Mouse (Mus musculus): ENCODE measurements around the gene Rnf208. TPM values are rescaled to one million over a fixed set of nuclear protein-coding genes. Genes with fewer than 3 reads are reported as not detected.

Rnf208 gene
- total RNA-seq, 2 experiments from 2014 or later: 212 to 216 TPM

GRCm38 (mm10) chr2:25223681-25224491 lies 18.2 kb upstream of the Rnf208 start:
- DNase-seq (ENCODE audit: low spot score in 2 of 2): peak in 1 of 2 experiments; percentile 58

DNA sequence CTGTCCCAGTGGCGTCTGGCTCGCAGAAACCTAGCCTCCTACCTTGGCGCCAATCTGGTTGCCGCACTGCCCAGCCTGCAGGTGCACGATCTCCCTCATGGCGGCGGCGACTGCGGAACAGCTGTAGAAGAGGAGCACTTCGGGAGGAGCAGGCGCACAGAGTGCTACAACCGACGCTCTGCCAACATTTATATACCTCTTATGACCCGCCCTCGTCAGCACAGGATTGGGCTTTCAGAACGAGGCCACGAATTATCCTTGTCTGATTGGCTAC lies 17.6 kb upstream of the Rnf208 start, which contains the start of gene Tubb4b:
Tubb4b (minus strand) TSS at position 211 of the 274 bp plus-strand sequence.
- no peak for DNase-seq (ENCODE audit: low spot score in 2 of 2)

DNA sequence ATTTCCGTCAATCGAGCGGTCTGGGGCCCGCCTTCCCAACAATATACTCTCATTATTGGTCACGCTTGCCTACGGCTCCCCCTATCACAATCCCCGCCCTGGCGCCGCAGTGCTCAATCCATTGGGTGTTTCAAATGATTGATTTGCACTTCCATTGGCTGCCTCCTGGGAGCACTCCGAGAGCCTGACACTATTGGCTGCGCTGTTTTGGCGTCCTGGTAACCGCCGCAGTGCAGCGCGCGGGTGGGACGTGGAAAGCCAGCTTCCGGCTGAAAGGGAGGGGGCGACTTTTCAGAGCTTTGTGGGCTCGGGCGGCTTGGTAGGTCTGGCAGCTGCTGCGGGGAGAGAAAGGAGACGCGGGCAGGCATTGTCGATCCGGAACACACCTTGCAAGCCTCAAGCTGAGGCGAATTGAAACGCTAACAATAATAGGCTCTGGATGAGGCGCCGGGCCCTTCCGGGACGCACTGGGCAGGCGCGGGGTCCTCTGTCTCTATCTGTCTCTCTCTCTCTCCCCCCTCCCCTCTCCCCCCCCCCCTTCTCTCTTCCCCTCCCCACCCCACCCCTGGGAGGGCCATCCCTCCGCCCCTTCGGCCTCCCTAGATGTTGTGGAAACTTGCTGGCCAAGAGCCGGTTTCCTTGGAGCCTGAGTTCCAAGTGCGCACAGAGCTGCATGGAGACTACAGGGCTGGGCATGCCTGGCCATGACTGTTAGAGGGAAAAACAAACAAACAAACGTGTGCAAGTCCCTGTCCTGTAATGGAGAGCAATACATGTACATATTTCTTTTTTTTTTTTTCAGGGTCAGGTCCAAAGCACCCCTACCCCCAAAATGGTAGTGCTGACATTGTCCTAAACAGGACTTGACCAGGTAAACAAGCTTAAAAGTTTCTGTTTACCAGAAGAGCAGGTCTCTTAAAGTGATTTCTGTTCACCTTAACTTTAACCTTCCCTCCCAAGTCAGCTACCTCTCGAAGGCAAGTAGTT lies 17.0 kb upstream of the Rnf208 start:
- DNase-seq (ENCODE audit: low spot score in 2 of 2): peak; percentile 97

GRCm38 (mm10) chr2:25225811-25226379 lies 16.2 kb upstream of the Rnf208 start:
- DNase-seq (ENCODE audit: low spot score in 2 of 2): no peak

DNA sequence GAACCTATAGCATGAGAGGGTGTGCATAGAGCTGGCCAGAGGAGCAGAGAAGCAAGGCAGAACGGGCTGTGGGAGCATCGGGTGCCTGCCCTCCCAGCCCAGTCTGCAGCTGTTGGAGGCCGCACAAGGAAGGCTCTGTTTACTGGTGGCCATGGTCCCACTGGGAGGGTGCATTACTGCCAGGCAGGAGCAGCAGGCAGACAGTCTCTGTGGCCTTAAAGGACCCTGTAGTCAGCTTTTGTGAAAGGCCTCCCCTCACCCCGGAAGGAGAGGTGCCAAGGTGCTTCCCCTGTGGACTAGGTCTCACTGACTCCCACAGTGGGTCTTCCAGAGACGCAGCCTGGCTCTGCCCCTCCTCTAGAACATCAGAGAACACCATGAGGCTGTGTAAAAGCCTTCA lies 15.2 kb upstream of the Rnf208 start:
- peak; percentile 58 to 67 for DNase-seq (ENCODE audit: low spot score in 2 of 2)

- no peak for DNase-seq (ENCODE audit: low spot score in 2 of 2)
Measured at GRCm38 (mm10) chr2:25227406-25227805, 14.6 kb upstream of the Rnf208 start.

- peak; percentile 79 to 86 for DNase-seq (ENCODE audit: low spot score in 2 of 2)
Measured at GRCm38 (mm10) chr2:25228431-25228889, 13.6 kb upstream of the Rnf208 start.

DNA sequence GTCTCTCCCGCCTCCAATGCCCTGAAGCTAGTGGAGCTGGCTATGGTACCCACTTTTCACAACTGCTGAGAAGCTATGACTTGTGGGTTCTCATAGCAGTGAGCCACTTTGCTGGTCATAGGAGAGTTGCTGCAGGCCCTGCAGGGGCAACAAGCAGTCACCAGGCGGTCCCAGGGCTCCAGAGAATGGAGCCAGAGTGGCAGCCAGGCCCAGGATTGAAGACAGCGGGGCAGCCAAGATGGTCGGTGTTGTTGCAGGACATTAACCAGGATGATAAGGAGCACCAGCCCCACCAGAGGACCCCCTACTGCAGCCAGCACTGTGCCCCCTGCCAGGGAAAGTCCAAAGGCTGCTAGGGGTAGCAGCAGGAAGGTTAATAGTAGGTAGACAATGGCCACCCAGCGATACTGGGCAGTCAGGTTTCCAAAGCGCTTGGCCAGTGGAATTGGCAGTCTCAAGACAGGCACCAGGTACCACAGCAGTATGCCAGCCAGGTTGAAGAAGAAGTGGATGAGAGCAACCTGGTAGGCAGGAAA lies 13.0 kb upstream of the Rnf208 start:
- DNase-seq (ENCODE audit: low spot score in 2 of 2): no peak

DNA sequence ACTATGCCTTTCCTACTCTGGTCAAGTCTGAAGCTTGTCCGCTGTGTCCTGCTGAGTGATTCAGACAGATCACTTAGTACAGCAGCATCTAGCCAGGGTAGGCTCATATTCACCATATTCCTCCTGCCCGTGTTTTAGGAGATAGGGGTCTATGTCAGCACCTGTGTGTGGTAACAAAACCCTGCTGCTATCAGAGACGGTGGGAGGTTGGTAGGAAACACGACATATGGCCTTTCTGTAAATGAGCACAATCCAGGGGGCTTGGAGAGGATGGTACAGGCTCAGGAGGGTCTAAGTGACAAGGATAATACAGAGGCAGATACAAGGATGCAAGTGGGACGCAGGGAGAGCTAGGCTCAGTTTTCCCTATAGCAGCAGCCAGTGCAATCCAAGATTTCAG lies 12.5 kb upstream of the Rnf208 start:
- no peak for DNase-seq (ENCODE audit: low spot score in 2 of 2)

- no peak for DNase-seq (ENCODE audit: low spot score in 2 of 2)
Measured at GRCm38 (mm10) chr2:25230581-25230980, 11.5 kb upstream of the Rnf208 start.

GRCm38 (mm10) chr2:25231038-25231437 lies 11.0 kb upstream of the Rnf208 start:
- DNase-seq (ENCODE audit: low spot score in 2 of 2): no peak

DNA sequence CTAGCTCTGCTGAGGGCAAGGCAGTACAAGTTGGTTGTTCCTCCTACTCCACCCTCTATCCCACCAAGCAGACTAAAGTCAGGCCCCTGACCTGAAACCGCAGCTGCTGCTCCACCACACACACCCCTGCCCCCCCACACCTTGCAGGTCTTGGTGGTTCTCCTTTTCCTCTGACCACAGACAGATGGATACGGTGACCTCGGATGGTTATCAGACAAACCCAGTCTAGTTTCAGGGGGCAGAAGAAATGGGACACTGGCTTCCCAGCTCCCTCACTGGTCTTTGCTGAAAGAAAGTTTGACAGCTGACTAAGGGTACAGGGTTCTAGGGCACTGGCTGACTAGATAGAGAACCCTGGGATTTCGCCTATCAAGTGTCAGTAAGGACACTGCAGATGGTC lies 8.6 kb upstream of the Rnf208 start:
- no peak for DNase-seq (ENCODE audit: low spot score in 2 of 2)

GRCm38 (mm10) chr2:25234050-25234449 lies 8.0 kb upstream of the Rnf208 start, which contains the start of gene Slc34a3:
Gene Slc34a3 (minus strand): TSS chr2:25234364.
- DNase-seq (ENCODE audit: low spot score in 2 of 2): no peak

GRCm38 (mm10) chr2:25234551-25235220 lies 7.4 kb upstream of the Rnf208 start:
- DNase-seq (ENCODE audit: low spot score in 2 of 2): no peak

DNA sequence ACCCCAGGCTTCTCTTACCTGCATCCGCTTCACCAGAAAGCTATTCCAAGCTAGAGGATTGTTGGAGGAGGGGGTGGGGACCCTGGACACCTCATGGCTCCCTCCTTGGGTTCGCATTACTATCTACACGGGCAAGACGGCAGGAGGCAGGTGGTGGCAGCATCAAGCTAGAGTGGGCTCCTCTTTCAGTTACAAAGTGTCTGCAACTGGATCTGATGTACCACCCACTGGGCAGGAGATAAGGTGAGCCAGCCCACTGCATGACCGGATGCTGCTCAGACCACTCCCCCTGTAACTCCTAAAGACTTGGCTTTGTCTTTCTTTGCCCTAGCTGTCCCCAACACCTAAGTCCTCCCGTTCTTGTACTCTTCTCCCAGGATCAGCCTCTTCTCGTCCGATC lies 5.4 kb upstream of the Rnf208 start, which contains the start of gene Rnf224:
Rnf224 (minus strand) TSS at position 174 of the 400 bp plus-strand sequence.
- DNase-seq (ENCODE audit: low spot score in 2 of 2): no peak

GRCm38 (mm10) chr2:25237522-25237921 lies 4.5 kb upstream of the Rnf208 start:
- no peak for DNase-seq (ENCODE audit: low spot score in 2 of 2)

- no peak for DNase-seq (ENCODE audit: low spot score in 2 of 2)
Measured at GRCm38 (mm10) chr2:25238106-25238505, 3.9 kb upstream of the Rnf208 start.

- DNase-seq (ENCODE audit: low spot score in 2 of 2): no peak
Measured at GRCm38 (mm10) chr2:25239766-25240165, 2.3 kb upstream of the Rnf208 start.

DNA sequence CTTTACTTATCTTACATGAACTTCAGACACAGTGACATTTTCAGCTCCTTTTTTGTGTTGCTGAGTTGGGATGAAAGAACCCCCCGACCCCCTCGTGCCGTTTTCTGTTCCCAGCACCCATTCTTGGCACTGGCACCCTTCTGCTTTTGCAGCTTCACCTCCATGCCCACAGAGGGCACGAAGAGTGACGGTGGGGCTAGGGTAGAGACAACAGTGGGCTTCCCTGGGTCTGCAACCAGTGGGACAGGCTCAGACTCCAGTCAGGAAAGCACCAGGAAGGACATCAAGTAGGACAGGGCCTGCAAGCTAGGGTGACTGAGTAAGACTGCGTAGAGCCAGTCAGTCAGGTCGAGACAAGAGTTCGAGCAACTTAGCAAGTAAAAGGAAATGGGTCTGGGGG lies 1.7 kb upstream of the Rnf208 start:
- no peak for DNase-seq (ENCODE audit: low spot score in 2 of 2)

GRCm38 (mm10) chr2:25240723-25241437 lies 1.2 kb upstream of the Rnf208 start:
- DNase-seq (ENCODE audit: low spot score in 2 of 2): peak; percentile 46 to 66
